Mouse (Mus musculus) NIH3T3 (cell line): Measurements from ENCODE around the gene Utp20.
A peak's percentile ranks its signal among the peaks of the same experiment; 100 is the strongest.

Source experiments
- DNase-seq: peaks from one replicate; pipeline ENCODE4 v3.0.0-alpha.2; 2012; ENCODE audit warnings: low read depth

Gene Utp20

DNA sequence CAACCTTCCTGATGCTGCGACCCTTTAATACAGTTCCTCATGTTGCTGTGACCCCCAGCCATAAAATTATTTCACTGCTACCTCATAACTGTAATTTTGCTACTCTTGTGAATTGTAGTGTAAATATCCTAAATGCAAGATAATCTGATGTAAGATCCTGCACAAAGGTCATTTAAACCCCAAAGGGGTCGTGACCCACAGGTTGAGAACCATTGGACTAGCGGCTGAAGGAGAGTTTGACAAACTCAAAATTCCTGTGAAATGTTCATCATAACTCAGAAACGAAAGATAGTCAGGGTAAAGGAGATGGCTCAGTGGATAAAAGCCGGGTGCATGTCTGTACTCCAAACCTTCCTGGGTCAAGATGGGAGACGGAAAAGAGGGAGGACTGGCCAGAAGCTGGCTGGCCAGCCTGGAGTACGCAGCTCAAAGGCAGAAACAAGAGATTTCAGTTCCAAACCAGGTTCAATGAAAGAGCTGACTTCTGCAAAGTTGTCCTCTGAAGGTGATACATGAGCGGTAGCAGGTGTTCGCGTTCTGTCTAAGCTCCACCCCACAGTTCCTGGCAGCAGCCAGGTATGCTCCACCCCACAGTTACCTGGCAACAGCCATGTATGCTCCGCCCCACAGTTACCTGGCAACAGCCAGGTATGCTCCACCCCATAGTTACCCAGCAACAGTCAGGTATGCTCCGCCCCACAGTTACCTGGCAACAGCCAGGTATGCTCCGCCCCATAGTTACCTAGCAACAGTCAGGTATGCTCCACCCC lies 109.4 kb downstream of the Utp20 start:
- no peak for DNase-seq

DNA sequence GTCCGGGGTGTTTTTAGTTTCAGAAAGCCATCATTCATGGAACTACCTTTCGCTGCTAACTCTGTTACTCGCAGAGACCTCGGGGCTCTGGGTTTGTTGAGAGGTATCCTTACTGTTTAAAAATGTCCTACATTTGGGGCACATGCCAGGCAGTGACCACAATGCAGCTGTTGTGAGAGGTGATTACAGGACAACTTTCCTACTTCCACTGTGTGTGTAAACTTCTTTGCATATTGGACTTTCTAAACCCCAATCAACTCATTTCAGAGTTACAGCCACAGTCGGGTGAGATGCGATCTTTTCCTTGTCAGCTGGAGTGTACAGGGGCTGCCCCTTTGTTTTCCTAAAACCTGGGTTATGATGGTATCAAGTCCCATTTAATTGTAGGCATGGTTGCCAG lies 111.0 kb downstream of the Utp20 start:
- no peak for DNase-seq

DNA sequence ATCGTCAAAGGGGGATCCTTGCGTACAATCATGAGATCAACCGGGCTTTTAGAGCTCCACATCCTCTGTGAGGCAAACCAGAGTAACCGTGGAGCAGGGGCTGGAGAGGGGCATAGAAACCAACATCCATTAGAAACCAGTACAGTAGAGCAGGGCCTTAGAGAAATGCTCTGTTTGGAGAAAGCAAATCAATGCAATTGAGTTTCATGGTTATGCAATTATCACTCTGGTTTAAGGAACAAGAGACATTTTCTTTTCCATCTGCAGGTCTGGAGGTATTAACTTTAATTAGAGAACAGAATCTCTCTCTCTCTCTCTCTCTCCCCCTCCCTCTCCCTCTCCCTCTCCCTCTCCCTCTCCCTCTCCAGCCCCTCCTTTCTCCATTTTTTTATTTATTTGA lies 111.9 kb downstream of the Utp20 start:
- no peak for DNase-seq

- peak; percentile 29 for DNase-seq
These were observed 114.2 kb downstream of the Utp20 start for GRCm38 (mm10) chr10:88712359-88712758.

DNA sequence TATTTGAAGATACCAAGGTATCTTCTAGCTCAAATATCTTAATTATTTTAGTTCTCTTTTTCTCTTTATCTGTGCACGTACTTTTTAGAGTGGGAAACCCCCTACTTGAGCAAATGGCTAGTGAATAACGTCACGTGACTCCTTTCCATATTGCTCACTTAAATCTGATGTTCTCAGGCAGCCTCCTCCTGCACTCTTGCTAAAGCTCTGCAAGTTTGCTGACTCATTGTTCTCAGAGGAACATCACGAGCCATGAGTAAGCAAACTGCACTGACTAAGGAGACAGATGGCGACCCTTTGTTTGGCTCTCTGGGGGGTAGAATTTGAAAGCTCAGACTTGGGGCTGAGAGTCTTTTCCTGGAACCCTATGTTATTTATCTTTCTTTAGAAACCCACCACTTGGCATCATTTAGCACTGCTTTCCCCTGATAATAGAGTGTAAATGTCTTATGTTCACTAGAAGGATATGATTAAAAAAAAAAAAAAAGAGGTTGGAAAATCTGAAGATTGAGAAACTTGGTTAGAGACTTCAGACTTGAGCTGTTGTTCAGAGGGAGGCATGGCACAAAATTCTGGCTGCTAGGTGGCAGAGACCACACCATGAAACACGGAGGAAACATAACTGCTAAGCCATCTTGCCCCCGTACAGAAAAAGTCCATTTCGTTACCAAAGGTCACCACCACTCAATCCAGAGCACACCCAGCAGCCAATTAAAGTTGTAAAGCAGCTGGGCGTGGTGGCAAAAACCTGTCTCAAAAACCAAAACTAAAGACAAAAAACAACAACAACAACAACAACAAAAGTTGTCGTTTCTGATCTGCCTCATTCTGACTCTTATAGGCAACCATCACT lies 117.7 kb downstream of the Utp20 start:
- DNase-seq = peak; percentile 85

GRCm38 (mm10) chr10:88700938-88701337 lies 125.7 kb downstream of the Utp20 start:
- DNase-seq = no peak
